Mouse (Mus musculus): Measurements from ENCODE around the gene Cenpx. TPM values are rescaled to one million over a fixed set of nuclear protein-coding genes. Genes with fewer than 3 reads are reported as not detected.
"Not testable (repeated sequence)": the region's sequence is repeated elsewhere in the genome, so short reads cannot be mapped to it uniquely, and the experiment has no call there.

The Cenpx gene
- polyA plus RNA-seq, 1 experiment from 2014 or later: 113 TPM

GRCm38 (mm10) chr11:120731858-120732680, 18.5 kb upstream of the Cenpx start, which contains the start of gene Cbr2:
Gene Cbr2 (minus strand): TSS chr11:120732114.
- peaks cover 41% of the 10 kb centered on the region for H3K27me3 ChIP-seq
- ATAC-seq (ENCODE audit: low FRiP score): no peak
- H3K4me3 ChIP-seq: no peak within 1 kb of the TSS
- no peak within 1 kb of the TSS for H3K9ac ChIP-seq
- WGBS: 77% methylated on average over 12 of the region's 12 CpGs
- peaks cover 2% of the 10 kb centered on the region for H3K4me1 ChIP-seq (replicated peaks)
- no peak within 1 kb of the TSS for H3K4me2 ChIP-seq
- no peaks in the 10 kb centered on the region for H3K9me3 ChIP-seq
- H3K27ac ChIP-seq: no peak within 1 kb of the TSS
- no peaks in the 10 kb centered on the region for H3K36me3 ChIP-seq

GRCm38 (mm10) chr11:120731395-120731794, 17.9 kb upstream of the Cenpx start:
- no peak for ATAC-seq (ENCODE audit: low FRiP score)
- H3K27ac ChIP-seq: no peak overlapping the region
- no peaks in the 10 kb centered on the region for H3K36me3 ChIP-seq
- H3K9me3 ChIP-seq: no peaks in the 10 kb centered on the region
- WGBS: 95% methylated on average over 1 of the region's 1 CpGs
- H3K4me1 ChIP-seq (replicated peaks): peaks cover 9% of the 10 kb centered on the region
- no peak overlapping the region for H3K4me3 ChIP-seq
- H3K4me2 ChIP-seq: no peak overlapping the region
- peaks cover 42% of the 10 kb centered on the region for H3K27me3 ChIP-seq
- H3K9ac ChIP-seq: no peak overlapping the region

- H3K4me1 ChIP-seq (replicated peaks): peaks cover 12% of the 10 kb centered on the region
- 86% methylated on average over 10 of the region's 10 CpGs for WGBS
- H3K4me2 ChIP-seq: no peak overlapping the region
- H3K27ac ChIP-seq: no peak overlapping the region
- peaks cover 52% of the 10 kb centered on the region for H3K27me3 ChIP-seq
- H3K36me3 ChIP-seq: peaks cover 4% of the 10 kb centered on the region; the same call in 1 of the 2 replicates
- no peaks in the 10 kb centered on the region for H3K9me3 ChIP-seq
- no peak for ATAC-seq (ENCODE audit: low FRiP score)
- no peak overlapping the region for H3K4me3 ChIP-seq
- H3K9ac ChIP-seq: no peak overlapping the region; the same call in 1 of the 2 replicates
Observed at GRCm38 (mm10) chr11:120730331-120730870, 16.9 kb upstream of the Cenpx start.

GRCm38 (mm10) chr11:120729432-120730050, 16.0 kb upstream of the Cenpx start:
- not testable (repeated sequence) for H3K4me3 ChIP-seq; H3K9ac ChIP-seq; ATAC-seq (ENCODE audit: low FRiP score); H3K36me3 ChIP-seq; H3K27ac ChIP-seq; H3K9me3 ChIP-seq
- H3K4me2 ChIP-seq: 0 out of 2 replicates have a peak overlapping the region, but pooled peaks have one; percentile 21
- H3K4me1 ChIP-seq (replicated peaks): peaks cover 12% of the 10 kb centered on the region
- under 1% methylated on average over 18 of the region's 21 CpGs for WGBS
- H3K27me3 ChIP-seq: peaks cover 51% of the 10 kb centered on the region

GRCm38 (mm10) chr11:120728530-120729240, 15.1 kb upstream of the Cenpx start:
- no peak for ATAC-seq (ENCODE audit: low FRiP score)
- H3K27ac ChIP-seq: no peak overlapping the region
- H3K27me3 ChIP-seq: peaks cover 50% of the 10 kb centered on the region
- H3K4me2 ChIP-seq: no peak overlapping the region
- peaks cover 11% of the 10 kb centered on the region; the same call in 1 of the 2 replicates for H3K36me3 ChIP-seq
- H3K4me3 ChIP-seq: no peak overlapping the region
- no peaks in the 10 kb centered on the region for H3K9me3 ChIP-seq
- peaks cover 12% of the 10 kb centered on the region for H3K4me1 ChIP-seq (replicated peaks)
- WGBS: 74% methylated on average over 11 of the region's 11 CpGs
- no peak overlapping the region for H3K9ac ChIP-seq

GRCm38 (mm10) chr11:120727564-120727963, 14.0 kb upstream of the Cenpx start:
- 60% methylated on average over 12 of the region's 12 CpGs for WGBS
- H3K4me2 ChIP-seq: no peak overlapping the region
- ATAC-seq (ENCODE audit: low FRiP score): no peak

GRCm38 (mm10) chr11:120727169-120727527, 13.6 kb upstream of the Cenpx start, which contains the start of gene Dcxr:
Gene Dcxr (minus strand): TSS chr11:120727281.
- H3K4me3 ChIP-seq: peak within 1 kb of the TSS; percentile 51
- H3K27me3 ChIP-seq: peaks cover 55% of the 10 kb centered on the region
- H3K4me2 ChIP-seq: peak within 1 kb of the TSS; percentile 83
- peak; percentile 79 for ATAC-seq (ENCODE audit: low FRiP score)
- 0% methylated on average over 14 of the region's 14 CpGs for WGBS
- peak within 1 kb of the TSS; percentile 73 for H3K9ac ChIP-seq
- H3K27ac ChIP-seq: no peak within 1 kb of the TSS
- H3K9me3 ChIP-seq: no peaks in the 10 kb centered on the region
- H3K4me1 ChIP-seq (replicated peaks): peaks cover 25% of the 10 kb centered on the region
- H3K36me3 ChIP-seq: peaks cover 22% of the 10 kb centered on the region

More at GRCm38 (mm10) chr11:120727564-120727963, 14.0 kb upstream of the Cenpx start:
- H3K9ac ChIP-seq: no peak overlapping the region
- H3K4me3 ChIP-seq: no peak overlapping the region
- H3K27ac ChIP-seq: no peak overlapping the region
- H3K4me1 ChIP-seq (replicated peaks): peaks cover 20% of the 10 kb centered on the region
- H3K27me3 ChIP-seq: peaks cover 54% of the 10 kb centered on the region
- H3K9me3 ChIP-seq: no peaks in the 10 kb centered on the region
- H3K36me3 ChIP-seq: peaks cover 22% of the 10 kb centered on the region

GRCm38 (mm10) chr11:120726243-120727168, 13.0 kb upstream of the Cenpx start:
- peak; percentile 41; the same call in 1 of the 2 replicates for ATAC-seq (ENCODE audit: low FRiP score)
- peaks cover 30% of the 10 kb centered on the region for H3K4me1 ChIP-seq (replicated peaks)
- no peak overlapping the region for H3K27ac ChIP-seq
- no peaks in the 10 kb centered on the region for H3K9me3 ChIP-seq
- peak overlapping the region; percentile 83 for H3K4me2 ChIP-seq
- peaks cover 51% of the 10 kb centered on the region for H3K27me3 ChIP-seq
- H3K4me3 ChIP-seq: peak overlapping the region; percentile 51
- WGBS: 17% methylated on average over 34 of the region's 36 CpGs
- H3K36me3 ChIP-seq: peaks cover 22% of the 10 kb centered on the region
- H3K9ac ChIP-seq: peak overlapping the region; percentile 73

- H3K4me1 ChIP-seq (replicated peaks): peaks cover 39% of the 10 kb centered on the region
- H3K27ac ChIP-seq: no peak overlapping the region
- no peak for ATAC-seq (ENCODE audit: low FRiP score)
- H3K9ac ChIP-seq: peak overlapping the region; percentile 56
- peaks cover 34% of the 10 kb centered on the region for H3K27me3 ChIP-seq
- 83% methylated on average over 7 of the region's 7 CpGs for WGBS
- no peak overlapping the region for H3K4me2 ChIP-seq
- no peak overlapping the region for H3K4me3 ChIP-seq
- H3K9me3 ChIP-seq: no peaks in the 10 kb centered on the region
- peaks cover 28% of the 10 kb centered on the region for H3K36me3 ChIP-seq
Observed at GRCm38 (mm10) chr11:120723509-120723908, 10.0 kb upstream of the Cenpx start.

GRCm38 (mm10) chr11:120722761-120723382, 9.3 kb upstream of the Cenpx start:
- H3K27ac ChIP-seq: no peak overlapping the region
- peaks cover 39% of the 10 kb centered on the region for H3K4me1 ChIP-seq (replicated peaks)
- peaks cover 29% of the 10 kb centered on the region for H3K27me3 ChIP-seq
- no peak for ATAC-seq (ENCODE audit: low FRiP score)
- 92% methylated on average over 11 of the region's 11 CpGs for WGBS
- peaks cover 35% of the 10 kb centered on the region for H3K36me3 ChIP-seq
- peak overlapping the region; percentile 96 for H3K9ac ChIP-seq
- H3K4me2 ChIP-seq: peak overlapping the region; percentile 89
- H3K9me3 ChIP-seq: no peaks in the 10 kb centered on the region
- peak overlapping the region; percentile 67 for H3K4me3 ChIP-seq

Measured in hindbrain, embryonic 13.5 days (tissue).